Mouse (Mus musculus) c-Kit-positive CD71-negative TER-119-negative erythroid progenitor cells, embryonic 14.5 days (primary cell): ENCODE results near the gene Ctdsp2.

Experiments used
- DNase-seq: peaks from one replicate; pipeline ENCODE4 v3.0.0-alpha.2; 2013; ENCODE audit warnings: low read depth

The Ctdsp2 gene

DNA sequence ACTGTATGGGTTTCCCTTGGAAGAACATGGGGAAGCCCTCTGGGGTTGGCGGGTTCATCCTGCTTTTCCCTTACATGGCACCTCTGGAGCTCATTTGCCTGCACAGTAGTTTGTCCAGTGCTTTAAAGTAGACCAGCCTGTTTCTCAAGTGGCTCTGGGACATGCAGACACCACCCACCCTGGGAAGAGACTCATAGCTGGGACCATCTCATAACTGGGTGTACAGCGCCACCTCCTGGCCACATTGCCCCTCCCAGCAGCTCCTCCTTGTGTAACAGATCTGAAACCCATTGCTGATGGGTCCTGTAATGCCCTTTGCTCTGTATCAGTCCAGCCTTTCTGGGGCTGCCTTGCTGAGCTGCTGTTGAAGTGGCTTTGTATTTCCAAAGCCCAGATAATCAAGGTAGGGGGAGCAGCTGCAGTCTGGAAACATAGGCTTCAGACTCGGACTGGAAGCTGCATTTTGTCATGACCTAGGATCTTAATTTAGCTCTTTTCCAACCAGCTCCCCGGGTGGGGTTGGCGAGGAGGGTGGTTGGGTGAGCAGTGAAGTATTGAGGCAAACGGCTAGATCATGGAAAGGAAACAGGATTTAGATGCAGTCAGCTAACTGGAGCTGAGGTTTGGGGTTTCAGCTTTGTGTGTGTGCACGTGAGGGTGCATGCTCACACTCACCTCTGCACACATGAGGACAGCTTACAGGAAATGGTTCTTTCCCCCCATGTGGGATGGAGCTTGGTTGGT is 12.0 kb downstream of the Ctdsp2 start:
- peak; percentile 82 for DNase-seq

- DNase-seq, result no peak
These were observed 13.2 kb downstream of the Ctdsp2 start for GRCm38 (mm10) chr10:126991676-126992075.

- DNase-seq, result no peak
These were observed 15.1 kb downstream of the Ctdsp2 start for GRCm38 (mm10) chr10:126993621-126994020.

DNA sequence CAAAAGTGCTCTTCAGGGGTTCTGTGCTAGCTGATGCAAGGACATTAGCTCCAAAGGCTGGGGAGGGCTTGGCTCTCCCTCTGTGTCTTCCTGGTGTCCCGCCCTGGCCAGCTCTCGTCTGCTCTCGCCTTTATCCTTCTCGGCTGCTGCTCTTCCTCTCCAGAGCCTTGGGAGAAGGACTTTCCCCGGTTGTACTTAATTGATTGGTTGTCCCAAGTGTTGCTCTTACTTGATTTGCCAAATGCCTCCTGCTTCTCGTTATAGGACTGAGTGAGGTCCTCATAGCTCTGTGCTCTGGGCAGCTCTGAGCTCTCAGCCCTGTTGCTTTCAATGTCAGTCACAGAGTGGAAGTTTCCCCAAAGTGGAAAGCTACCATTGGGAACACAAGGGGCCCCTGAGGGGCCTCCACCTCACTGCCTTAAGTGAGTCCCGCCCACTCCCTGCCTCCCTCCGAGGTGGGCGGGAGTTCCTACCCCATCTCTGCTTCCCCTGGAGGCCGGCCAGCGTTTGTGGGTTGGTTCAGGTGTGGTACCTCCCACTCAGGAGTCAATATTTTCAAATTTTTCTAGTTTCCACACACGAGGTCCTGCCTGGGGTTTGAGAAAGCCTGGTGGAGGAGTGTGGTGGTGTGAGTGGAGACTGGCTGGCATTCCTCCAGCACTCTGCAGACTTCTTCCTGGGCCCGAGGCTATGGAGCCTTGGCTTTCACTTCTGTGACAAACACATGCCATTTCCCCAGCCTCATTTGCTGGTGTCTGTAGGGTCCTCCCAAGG is 19.0 kb downstream of the Ctdsp2 start:
- no peak for DNase-seq

DNA sequence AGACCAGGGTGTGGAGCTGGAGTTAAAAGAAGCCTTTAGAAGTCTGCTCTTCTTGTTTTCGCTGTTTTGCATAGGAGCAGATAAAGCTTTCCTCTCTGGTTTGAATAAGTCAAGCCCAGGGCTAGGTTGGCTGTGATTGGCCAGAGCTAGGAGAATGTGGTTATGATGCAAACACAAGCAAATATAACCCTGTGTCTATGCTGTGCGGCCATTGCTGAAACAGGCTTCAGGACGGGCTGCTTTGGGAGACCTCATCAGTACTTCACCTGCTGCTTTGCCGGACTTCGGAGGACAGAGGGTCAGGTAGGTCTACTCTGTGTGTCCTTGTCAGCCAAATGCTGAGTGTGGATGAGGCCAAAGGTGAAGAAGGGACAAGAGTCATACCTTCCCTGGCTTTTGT is 22.0 kb downstream of the Ctdsp2 start, which contains the start of gene Avil:
Gene Avil (plus strand): TSS at position 181 of the 400 bp plus-strand sequence.
- no peak for DNase-seq

- no peak for DNase-seq
These were observed 22.8 kb downstream of the Ctdsp2 start for GRCm38 (mm10) chr10:127001297-127001696.

DNA sequence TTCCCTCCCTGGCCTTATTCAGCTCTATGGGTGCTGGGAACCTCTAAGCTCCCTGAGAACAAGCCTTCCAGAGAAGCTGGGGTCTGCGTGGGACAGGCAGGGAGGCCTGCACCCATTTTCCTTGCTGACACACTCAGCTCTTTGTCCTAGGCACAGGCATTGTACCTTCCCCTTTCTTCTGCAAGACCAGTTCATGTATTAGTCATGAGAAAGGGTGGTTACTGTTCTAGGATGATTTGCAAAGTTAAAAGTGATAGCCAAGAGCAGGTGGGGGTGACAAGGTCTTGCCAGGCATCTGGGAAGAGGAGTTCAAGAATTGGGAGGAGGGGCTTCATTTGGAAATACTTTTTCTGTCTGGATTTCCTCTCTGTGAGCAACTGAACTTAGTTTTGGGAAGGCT is 23.5 kb downstream of the Ctdsp2 start:
- no peak for DNase-seq

DNA sequence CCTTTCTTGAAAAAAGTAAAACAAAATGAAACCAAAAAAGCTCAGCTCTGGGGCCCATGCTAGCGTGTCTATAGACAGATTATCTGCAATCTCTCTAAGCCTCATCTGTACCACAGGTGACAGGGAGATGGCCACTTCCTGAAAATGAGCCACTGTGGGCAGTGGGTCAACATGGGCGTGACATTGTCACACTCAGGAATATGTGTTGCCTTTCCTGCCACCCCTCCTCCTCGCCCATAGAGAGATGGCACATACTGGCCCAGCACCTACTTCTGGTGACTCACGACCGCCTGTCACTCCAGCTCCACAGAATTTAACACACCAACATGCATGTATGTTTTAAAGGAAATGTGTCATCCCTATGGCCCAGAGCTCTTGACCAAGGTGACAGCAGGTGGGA is 24.2 kb downstream of the Ctdsp2 start:
- no peak for DNase-seq

GRCm38 (mm10) chr10:127003334-127003733 is 24.8 kb downstream of the Ctdsp2 start:
- DNase-seq, result no peak

GRCm38 (mm10) chr10:127003806-127004205 is 25.3 kb downstream of the Ctdsp2 start:
- no peak for DNase-seq

GRCm38 (mm10) chr10:127016488-127016887 is 38.0 kb downstream of the Ctdsp2 start:
- DNase-seq, result no peak

DNA sequence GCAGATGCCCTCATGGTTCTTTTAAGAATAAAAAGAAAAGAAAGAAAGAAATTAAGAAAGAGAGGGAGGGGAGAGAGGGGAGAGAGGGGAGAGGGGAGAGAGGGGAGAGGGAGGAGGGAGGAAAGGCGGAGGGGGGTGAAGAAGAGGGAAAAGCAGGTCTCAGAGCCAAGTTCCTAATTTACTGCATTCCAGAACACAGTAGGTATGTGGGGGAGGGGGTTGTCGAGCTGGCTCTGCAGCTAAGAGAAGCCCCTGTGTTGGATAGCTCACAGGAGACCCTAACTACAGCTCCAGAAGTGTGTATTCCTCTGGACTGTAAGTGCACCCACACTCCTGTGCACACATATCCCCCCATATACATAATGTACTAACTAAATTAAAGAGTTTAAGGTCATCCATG is 38.6 kb downstream of the Ctdsp2 start:
- DNase-seq, result no peak

DNA sequence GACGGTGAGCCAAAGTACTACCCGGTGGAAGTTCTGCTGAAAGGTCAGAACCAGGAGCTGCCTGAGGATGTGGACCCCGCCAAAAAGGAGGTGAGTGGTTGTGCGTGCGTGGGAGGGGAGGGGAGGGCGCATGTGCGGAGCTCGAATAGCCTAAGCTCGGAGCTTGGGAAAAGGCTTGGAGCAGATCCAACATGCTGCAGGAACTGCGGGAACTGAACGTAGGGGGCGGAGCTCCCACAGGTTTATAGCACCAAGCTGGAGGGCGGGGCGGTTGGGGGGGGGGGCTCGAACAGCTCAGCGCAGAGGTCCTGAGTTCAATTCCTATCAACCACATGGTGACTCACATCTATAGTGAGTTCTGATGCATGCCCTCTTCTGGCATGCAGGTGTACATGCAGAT is 39.9 kb downstream of the Ctdsp2 start:
- DNase-seq, result no peak

GRCm38 (mm10) chr10:127030336-127031296 is 52.1 kb downstream of the Ctdsp2 start, which contains the start of gene Tsfm:
TSS of gene Tsfm (minus strand) at chr10:127030840.
- DNase-seq, result peak; percentile 91

DNA sequence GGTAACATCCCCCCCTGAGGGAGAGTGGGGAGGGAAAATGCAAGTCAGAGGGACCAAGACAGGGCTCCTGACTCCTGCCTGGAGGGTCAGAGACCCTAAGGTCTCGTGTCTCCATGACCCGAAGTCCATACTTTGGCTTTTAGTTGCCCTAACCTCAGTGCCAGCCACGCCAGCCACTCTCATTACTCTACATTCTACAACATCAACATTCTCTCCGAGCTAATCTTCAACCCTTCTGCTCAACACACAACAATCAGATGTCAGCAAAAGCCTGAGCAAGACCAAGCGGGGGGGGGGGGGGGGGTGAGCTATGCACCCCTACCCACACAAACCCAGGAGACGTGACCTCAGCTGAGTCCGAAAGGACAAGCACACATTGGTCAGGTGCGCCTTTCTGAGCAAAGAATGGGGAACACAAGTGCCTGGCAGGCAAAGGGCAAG is 54.8 kb downstream of the Ctdsp2 start:
- DNase-seq, result no peak

- no peak for DNase-seq
These were observed 57.8 kb downstream of the Ctdsp2 start for GRCm38 (mm10) chr10:127036273-127036672.

- DNase-seq, result no peak
These were observed 59.1 kb downstream of the Ctdsp2 start for GRCm38 (mm10) chr10:127037641-127038040.

DNA sequence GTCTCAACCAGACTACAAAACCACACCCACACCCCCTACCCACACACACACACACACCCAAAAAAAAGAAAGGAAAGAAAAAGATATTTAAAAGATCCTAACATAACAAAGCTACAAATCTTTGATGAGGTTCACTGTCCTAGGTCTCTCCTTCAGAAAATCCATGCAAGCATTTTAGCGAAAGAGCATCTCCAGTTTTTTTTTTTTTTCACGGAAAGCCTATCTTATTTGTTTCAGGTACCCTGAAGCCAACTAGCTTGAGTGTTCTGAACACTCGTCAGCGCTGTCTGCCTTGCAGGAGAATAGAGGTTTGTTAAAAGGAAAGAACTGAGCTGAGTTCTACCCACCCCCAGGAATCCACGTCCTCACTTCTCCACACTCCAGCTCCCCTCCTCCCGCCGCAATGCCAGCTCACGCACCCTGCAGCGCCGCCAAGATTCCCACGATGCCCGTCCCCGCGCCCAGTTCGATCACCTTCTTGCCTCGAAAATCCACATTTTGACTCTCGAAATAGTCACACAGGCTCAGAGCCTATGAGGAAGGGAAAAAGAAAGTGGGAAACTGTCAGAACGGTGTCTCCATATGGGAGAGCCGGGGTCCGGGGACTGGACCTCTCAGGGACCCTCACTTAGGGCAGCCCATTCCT is 62.2 kb downstream of the Ctdsp2 start:
- DNase-seq, result no peak

DNA sequence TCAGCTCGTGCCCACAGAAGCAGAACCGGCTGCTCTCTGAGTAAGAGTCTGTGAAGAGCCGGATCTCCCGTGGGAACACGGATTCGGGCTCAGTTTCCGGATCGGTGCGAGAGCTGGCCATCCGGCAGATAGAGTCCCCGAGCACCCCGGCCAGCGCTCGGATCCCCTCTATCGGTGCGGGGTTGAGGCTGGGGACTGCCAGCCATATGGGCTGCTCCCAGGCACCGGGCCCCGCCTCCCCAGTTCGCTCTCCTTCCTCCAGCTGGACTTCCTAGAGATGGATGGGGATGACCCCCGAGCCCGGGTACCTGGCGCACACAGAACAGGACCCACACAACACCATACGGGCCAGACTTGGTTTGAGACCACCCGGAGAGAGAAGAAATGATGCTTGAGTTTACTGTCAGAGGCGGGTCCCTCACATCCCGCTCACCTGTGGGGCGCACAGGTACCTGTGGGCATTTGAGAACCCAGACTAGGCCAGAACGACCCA is 62.8 kb downstream of the Ctdsp2 start, which contains the start of the genes Mettl1 and Eef1akmt3:
Gene Mettl1 (plus strand): TSS at position 141 of the 493 bp plus-strand sequence.
Gene Eef1akmt3 (minus strand): TSS at position 240 of the 493 bp plus-strand sequence.
- no peak for DNase-seq

GRCm38 (mm10) chr10:127041774-127042338 is 63.3 kb downstream of the Ctdsp2 start:
- peak; percentile 77 for DNase-seq
